Mouse (Mus musculus) lung, postnatal 0 days (tissue): ENCODE data around the gene Man1a.

Source experiments
- CTCF ChIP-seq: IDR thresholded peaks from 2 replicates; pipeline ENCODE4 v1.5.1; 2016; ENCODE audit warnings: antibody characterized with exemption, mild to moderate bottlenecking
- EP300 ChIP-seq: IDR thresholded peaks from 2 replicates; pipeline ENCODE4 v1.6.1; 2016; ENCODE audit warnings: antibody characterized with exemption, mild to moderate bottlenecking, control low read depth

DNA sequence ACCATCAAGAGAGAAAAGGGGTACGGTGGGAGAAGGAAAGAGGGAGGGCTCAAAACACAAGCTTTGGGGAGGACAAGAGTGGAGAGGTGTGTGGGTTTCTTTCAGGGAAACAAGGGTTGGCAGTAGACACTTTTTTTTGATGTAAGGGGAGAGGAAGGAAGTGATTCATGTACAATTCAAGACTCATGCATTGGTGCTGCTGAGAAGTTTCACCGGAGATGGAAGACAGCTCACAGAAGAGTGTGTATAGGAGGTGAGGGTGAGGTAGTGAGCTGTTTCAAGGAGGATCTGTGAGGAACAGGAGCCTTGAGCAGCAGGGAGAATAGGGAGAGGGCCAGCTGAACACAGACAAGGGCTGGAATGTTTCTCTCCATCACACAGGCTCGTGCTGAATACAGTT is 116.7 kb downstream of the Man1a start:
- TF ChIP-seq CTCF (no peak), EP300 (no peak)
